Mouse (Mus musculus) limb, embryonic 11.5 days (tissue): Measurements from ENCODE around the gene Syngr1. TPM values are rescaled to one million over a fixed set of nuclear protein-coding genes. Genes with fewer than 3 reads are reported as not detected.

Source experiments
- ATAC-seq: fragments of 200-750 bp; cut with Nextera tagmentation; 2 replicates; pipeline ENCODE4 v1.8.0; 2017; ENCODE audit warnings: low read depth; ENCODE audit not compliant: insufficient number of reproducible peaks, low FRiP score, low TSS enrichment
- DNase-seq: peaks from one replicate; pipeline ENCODE4 v3.0.0-alpha.2; 2015; ENCODE audit warnings: low spot score
- H3K27ac ChIP-seq: fragments of 300-500 bp; sonication (generic); replicated peaks from 2 replicates; pipeline ENCODE4 v1.5.1; 2014; ENCODE audit warnings: low read depth, mild to moderate bottlenecking, low read length
- H3K27me3 ChIP-seq: fragments of 300-500 bp; sonication (generic); 2 replicates; pipeline ENCODE4 v1.6.1; 2014; ENCODE audit warnings: mild to moderate bottlenecking, low read length, mixed read lengths; ENCODE audit not compliant: control insufficient read depth, insufficient read depth
- H3K36me3 ChIP-seq: fragments of 300-500 bp; sonication (generic); 2 replicates; pipeline ENCODE4 v1.6.1; 2014; ENCODE audit warnings: mild to moderate bottlenecking, low read length, moderate library complexity, mixed read lengths; ENCODE audit not compliant: control insufficient read depth, insufficient read depth
- H3K4me1 ChIP-seq: fragments of 300-500 bp; sonication (generic); 2 replicates; pipeline ENCODE4 v1.6.1; 2014; ENCODE audit warnings: low read length, mixed read lengths; ENCODE audit not compliant: control insufficient read depth, insufficient read depth
- H3K4me2 ChIP-seq: fragments of 300-500 bp; sonication (generic); 2 replicates; pipeline ENCODE4 v1.6.1; 2014; ENCODE audit warnings: low read depth, mild to moderate bottlenecking, moderate library complexity; ENCODE audit not compliant: severe bottlenecking
- H3K4me3 ChIP-seq: fragments of 300-500 bp; sonication (generic); 2 replicates; pipeline ENCODE4 v1.5.1; 2014; ENCODE audit warnings: low read depth, low read length
- H3K9ac ChIP-seq: fragments of 300-500 bp; sonication (generic); 2 replicates; pipeline ENCODE4 v1.6.1; 2014; ENCODE audit warnings: mild to moderate bottlenecking, low read length
- H3K9me3 ChIP-seq: fragments of 300-500 bp; sonication (generic); 2 replicates; pipeline ENCODE4 v1.6.1; 2016; ENCODE audit warnings: low read length; ENCODE audit not compliant: control insufficient read depth
- WGBS: fragments of 180-500 bp; shearing (Covaris S2); extraction: QIAGEN DNeasy Blood & Tissue Kit; methylation state at CpG from one replicate; pipeline ENCODE4 v1.1.7; 2014; 5-methylcytosine and 5-hydroxymethylcytosine counted together
- polyA plus RNA-seq: library from polyadenylated mRNA; unstranded; fragments of >200 nt; fragmentation: Nextera tagmentation; extraction: Ambion mirVana; gene quantifications from 2 replicates; pipeline ENCODE4 v1.2.1, GENCODE M21; 2014

The Syngr1 gene
- 3.0 and 4.1 TPM in 2 replicates for polyA plus RNA-seq

DNA sequence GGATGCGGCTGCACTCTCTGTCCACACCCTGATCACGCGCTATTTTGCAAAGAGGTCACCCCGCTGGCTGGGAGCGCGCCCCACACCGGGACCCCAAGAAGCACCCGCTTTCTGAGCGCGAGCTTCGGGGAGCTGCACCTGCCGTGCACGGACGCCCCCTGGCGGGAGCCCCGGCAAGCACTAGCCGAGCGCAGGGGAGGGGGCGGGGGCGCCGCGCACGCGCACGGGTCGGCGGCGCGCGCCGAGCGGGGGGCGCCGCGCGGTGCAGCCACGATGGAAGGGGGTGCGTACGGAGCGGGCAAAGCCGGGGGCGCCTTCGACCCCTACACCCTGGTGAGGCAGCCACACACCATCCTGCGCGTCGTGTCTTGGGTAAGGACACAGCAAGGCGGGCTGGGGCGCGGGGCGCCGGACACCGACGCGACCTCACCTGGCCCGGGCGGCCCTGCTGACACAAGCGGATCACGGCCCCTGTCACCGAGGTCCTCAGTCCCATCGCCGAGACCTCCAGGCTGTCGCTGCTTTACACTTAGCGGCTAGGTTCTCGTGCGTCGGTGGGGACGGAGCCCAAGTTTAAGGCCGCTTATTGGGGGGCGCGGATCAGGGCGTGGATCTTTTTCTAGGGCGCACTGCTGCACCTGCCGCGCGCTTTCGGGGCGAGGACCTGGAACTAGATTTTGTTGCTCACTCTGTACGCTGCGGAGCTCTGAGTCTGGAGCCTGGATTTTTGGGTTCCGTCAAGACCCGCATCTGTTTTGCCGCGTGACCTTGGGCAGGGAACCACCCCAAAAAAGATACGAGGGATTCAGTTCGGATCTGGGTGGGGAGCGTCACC is at the start of gene Syngr1, which contains the start of gene Rpl3:
Gene Syngr1 (plus strand): TSS at position 214 of the 835 bp plus-strand sequence.
Gene Rpl3 (minus strand): TSS at position 748 of the 835 bp plus-strand sequence.
- Histone ChIP-seq H3K27ac (no peak within 1 kb of the TSS), H3K27me3 (peaks cover 45% of the 10 kb centered on the region)
- 2% methylated on average over 66 of the region's 86 CpGs for WGBS

DNA sequence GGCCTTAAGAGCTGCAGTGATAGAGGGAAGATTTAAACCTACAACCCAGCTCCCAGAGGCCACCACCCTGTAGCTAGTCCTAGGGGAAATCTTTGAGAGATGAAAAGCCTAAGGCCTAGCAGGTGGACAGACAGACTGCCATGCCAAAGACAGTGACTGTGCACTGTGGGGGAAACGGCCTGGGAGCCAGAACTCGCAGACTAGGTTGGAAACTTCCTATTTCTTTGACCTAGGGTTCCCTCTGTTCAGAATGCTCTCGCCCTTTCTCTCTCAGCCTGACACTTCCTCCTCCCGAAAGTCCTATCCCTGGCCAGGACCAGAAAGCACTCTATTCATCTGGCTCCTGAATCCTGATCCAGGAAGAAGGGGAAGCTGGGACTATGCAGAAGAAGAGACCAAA is 49.0 kb upstream of the Syngr1 start:
- no peak for ATAC-seq
- Histone ChIP-seq H3K4me1 (no peaks in the 10 kb centered on the region), H3K4me2 (no peak overlapping the region), H3K9ac (no peak overlapping the region), H3K9me3 (no peaks in the 10 kb centered on the region), H3K27me3 (no peaks in the 10 kb centered on the region), H3K36me3 (no peaks in the 10 kb centered on the region), H3K27ac (no peak overlapping the region), H3K4me3 (no peak overlapping the region)
- 84% methylated on average over 4 of the region's 4 CpGs for WGBS
- DNase-seq: no peak

More for the DNA sequence above, at the start of gene Syngr1, which contains the start of gene Rpl3:
- DNase-seq (peak; percentile 76), ATAC-seq (peak; percentile 41; the same call in 1 of the 2 replicates)
- Histone ChIP-seq H3K4me3 (peak within 1 kb of the TSS; percentile 53), H3K9ac (peak within 1 kb of the TSS; percentile 56), H3K4me1 (peaks cover 12% of the 10 kb centered on the region), H3K4me2 (peak within 1 kb of the TSS; percentile 98), H3K9me3 (no peaks in the 10 kb centered on the region), H3K36me3 (no peaks in the 10 kb centered on the region)

DNA sequence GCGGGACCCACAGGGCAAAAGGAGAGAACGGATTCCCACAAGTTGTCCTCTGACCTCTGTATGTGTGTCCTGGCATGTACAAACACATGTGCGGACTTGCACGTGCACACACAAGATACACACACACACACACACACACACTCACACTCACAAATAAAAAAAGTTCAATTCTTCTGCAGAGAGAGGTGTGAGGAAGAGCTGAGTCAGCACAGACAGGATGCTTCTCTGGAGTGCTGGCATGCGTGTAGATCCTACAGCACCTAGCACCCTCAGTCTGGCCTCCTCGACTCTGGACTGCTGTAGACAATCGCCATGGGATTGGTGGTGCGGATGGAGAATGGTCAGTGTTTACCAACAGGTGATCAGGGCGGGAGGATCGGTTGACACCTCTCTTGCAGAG is 46.9 kb upstream of the Syngr1 start:
- no peak for DNase-seq
- H3K9ac ChIP-seq: no peak overlapping the region
- H3K36me3 ChIP-seq: no peaks in the 10 kb centered on the region
- no peak for ATAC-seq
- H3K4me3 ChIP-seq: no peak overlapping the region
- H3K4me1 ChIP-seq: no peaks in the 10 kb centered on the region
- H3K27me3 ChIP-seq: no peaks in the 10 kb centered on the region
- H3K9me3 ChIP-seq: no peaks in the 10 kb centered on the region
- WGBS: 93% methylated on average over 10 of the region's 10 CpGs
- no peak overlapping the region for H3K4me2 ChIP-seq
- H3K27ac ChIP-seq: no peak overlapping the region

DNA sequence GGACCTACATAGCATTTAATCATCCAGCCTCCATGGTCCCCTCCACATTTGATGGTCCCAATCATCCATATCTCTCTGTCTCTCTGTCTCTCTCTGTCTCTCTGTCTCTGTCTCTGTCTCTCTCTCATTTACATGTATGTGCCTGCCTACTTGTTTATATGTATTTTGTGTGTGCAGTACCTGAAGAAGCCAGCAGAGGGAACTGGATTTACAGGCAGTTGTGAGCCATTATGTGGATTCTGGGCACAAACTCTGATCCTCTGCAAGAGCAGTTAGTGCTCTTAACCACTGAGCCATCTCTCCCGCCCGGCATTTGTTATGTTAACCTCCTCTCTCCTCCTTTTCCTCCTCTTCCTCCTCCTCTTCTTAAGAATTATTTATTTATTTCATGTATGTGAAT is 45.4 kb upstream of the Syngr1 start:
- no peak for ATAC-seq
- Histone ChIP-seq H3K4me2 (no peak overlapping the region), H3K36me3 (no peaks in the 10 kb centered on the region), H3K27ac (no peak overlapping the region), H3K4me1 (no peaks in the 10 kb centered on the region), H3K9ac (no peak overlapping the region), H3K4me3 (no peak overlapping the region), H3K27me3 (no peaks in the 10 kb centered on the region), H3K9me3 (no peaks in the 10 kb centered on the region)
- no peak for DNase-seq
- WGBS: 96% methylated on average over 2 of the region's 2 CpGs

DNA sequence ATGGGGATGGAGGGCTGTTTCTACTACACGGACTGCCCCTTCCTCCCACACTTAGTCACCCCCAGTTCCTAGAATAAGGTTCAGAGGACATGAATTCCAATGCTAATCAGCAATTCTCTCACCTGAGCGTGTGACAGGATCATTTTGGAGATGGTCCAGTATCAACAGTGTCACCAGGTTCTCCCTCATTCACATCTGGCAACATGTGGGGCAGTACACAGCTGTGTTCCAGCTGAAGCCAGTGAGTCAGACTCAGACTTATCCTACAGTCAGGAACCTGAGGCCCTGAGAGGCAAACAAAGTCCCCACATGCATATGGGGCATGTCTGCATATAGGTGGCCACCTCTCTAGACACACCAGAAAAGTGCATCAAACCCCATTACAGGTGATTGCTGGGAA is 43.9 kb upstream of the Syngr1 start:
- 78% methylated on average over 2 of the region's 2 CpGs for WGBS
- H3K36me3 ChIP-seq: no peaks in the 10 kb centered on the region
- ATAC-seq: no peak

DNA sequence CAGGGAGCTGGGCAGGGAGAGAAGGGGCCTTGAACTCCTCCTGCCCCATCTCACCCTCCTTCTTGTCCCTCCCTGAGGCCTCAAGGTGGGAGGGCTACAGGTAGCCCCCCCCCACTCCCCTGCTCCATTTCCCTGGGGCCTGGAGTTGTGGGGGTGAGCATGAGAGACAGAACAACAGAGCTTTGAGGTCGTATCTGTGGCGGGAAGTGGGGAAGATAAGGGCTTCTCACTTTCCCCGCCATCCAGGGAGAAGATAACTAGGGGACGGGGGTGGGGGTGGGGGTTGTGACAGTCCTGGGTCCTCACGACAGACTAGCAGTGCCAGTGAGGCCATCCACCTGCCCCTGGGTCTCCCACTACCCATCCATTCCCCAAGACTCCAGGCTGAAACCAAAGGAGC is 43.2 kb upstream of the Syngr1 start:
- DNase-seq: no peak
- WGBS: 44% methylated on average over 5 of the region's 5 CpGs
- no peaks in the 10 kb centered on the region for H3K27me3 ChIP-seq
- no peaks in the 10 kb centered on the region for H3K9me3 ChIP-seq
- no peak overlapping the region for H3K27ac ChIP-seq
- no peak overlapping the region for H3K4me2 ChIP-seq
- no peak overlapping the region for H3K9ac ChIP-seq
- H3K36me3 ChIP-seq: no peaks in the 10 kb centered on the region
- no peak for ATAC-seq
- peaks cover 9% of the 10 kb centered on the region; the same call in 1 of the 2 replicates for H3K4me1 ChIP-seq
- H3K4me3 ChIP-seq: no peak overlapping the region

More for the DNA sequence above, 43.9 kb upstream of the Syngr1 start:
- Histone ChIP-seq H3K4me3 (no peak overlapping the region), H3K4me2 (no peak overlapping the region), H3K9ac (no peak overlapping the region), H3K27me3 (no peaks in the 10 kb centered on the region), H3K4me1 (peaks cover 9% of the 10 kb centered on the region; the same call in 1 of the 2 replicates), H3K9me3 (no peaks in the 10 kb centered on the region), H3K27ac (no peak overlapping the region)
- no peak for DNase-seq

DNA sequence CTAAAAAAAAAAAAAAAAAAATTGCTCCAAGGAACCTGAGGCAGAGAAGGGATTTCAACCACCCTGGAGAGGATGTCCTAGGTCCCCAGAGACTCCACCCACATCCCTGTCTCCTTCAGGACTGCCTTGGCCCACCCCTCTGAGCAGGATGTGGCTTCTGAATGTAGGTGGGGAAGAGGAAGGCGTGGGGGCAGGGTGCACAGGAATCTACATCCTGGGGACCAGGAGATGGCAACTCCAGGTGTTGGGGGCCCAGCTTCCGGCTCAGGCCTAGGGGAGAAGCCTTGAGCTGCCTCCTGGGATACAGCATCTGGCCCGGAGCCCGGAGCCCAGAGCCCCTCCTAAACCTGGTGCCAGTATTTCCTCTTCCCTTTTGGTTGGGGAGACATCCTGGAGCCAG is 41.0 kb upstream of the Syngr1 start:
- H3K36me3 ChIP-seq: no peaks in the 10 kb centered on the region
- peaks cover 9% of the 10 kb centered on the region; the same call in 1 of the 2 replicates for H3K4me1 ChIP-seq
- DNase-seq (no peak), ATAC-seq (no peak)
- no peak overlapping the region for H3K27ac ChIP-seq
- no peaks in the 10 kb centered on the region for H3K9me3 ChIP-seq
- H3K27me3 ChIP-seq: no peaks in the 10 kb centered on the region
- no peak overlapping the region for H3K4me2 ChIP-seq
- no peak overlapping the region for H3K4me3 ChIP-seq
- no peak overlapping the region for H3K9ac ChIP-seq
- 71% methylated on average over 4 of the region's 4 CpGs for WGBS

DNA sequence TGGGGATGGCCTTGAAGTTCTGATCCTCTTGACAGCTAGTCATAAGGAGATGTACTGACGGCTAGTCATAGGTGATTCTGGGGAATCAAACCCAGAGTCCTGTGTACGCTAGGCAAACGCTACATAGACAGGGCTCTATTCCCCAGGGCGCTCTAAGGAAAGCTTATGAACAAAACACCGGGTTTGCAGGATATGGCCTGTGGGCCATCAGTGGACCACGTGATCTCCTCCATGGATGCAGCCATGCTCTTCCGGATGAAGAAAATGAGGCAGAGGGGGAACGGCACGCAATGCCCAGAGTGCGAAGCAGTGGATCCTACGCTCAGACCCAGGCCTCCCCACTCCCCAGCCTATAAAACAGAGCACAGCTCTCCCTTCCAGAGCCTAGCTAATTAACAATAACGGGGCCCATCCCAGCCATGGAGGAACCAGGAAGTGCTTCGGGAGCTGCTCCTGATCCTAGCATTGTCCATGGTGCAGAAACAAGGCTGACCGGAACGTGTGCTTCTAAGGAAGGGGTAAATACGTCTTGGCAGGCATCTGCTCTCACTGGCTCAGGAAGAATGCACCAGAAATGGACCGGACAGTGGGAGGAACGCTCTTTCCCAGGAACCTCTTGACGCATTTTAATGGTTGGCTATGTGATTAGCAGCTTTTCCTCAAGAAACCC is 39.9 kb upstream of the Syngr1 start:
- 62% methylated on average over 19 of the region's 19 CpGs for WGBS
- Histone ChIP-seq H3K27ac (no peak overlapping the region), H3K4me3 (no peak overlapping the region), H3K9ac (no peak overlapping the region; the same call in 1 of the 2 replicates), H3K27me3 (no peaks in the 10 kb centered on the region), H3K9me3 (no peaks in the 10 kb centered on the region), H3K4me2 (no peak overlapping the region), H3K36me3 (no peaks in the 10 kb centered on the region), H3K4me1 (peaks cover 9% of the 10 kb centered on the region; the same call in 1 of the 2 replicates)
- ATAC-seq (no peak), DNase-seq (no peak)
